Mouse (Mus musculus): Measurements from ENCODE around the gene Ubald1. TPM values are rescaled to one million over a fixed set of nuclear protein-coding genes. Genes with fewer than 3 reads are reported as not detected.

Gene Ubald1
- total and polyA plus RNA-seq, 3 experiments = 9.6 to 53.7 (median 11.6) TPM

DNA sequence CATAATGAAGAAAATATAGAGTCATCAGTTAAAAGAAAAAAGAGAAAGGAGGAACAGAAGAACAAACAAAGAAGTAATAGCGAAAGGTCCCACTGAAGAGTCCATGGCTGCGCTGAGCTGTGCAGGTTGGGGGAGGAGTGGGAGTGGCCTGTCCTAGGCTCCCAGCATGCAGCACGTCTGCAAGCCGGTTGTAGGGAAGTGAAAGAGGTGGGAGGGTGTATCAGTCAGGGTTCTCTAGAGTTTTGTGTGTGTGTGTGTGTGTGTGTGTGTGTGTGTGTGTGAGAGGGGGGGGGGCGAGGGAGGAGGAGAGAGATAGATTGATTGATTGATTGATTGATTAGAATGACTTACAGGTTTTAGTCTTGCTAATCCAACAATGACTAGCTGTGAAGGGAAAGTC lies 27.9 kb upstream of the Ubald1 start:
- Histone ChIP-seq H3K27ac (ENCODE audit: insufficient read depth, low read depth) (peak overlapping the region; percentile 68; the same call in 1 of the 2 replicates), H3K36me3 (replicated peaks in 1 of 2; ENCODE audit: control insufficient read depth in 1 of 2, insufficient read depth in 1 of 2, low read length in 1 of 2) (peaks cover 5 to 7% of the 10 kb centered on the region in 2 experiments), H3K9ac (ENCODE audit: insufficient read depth, low read depth) (peak overlapping the region; percentile 54; the same call in 1 of the 2 replicates), H3K79me2 (replicated peaks; ENCODE audit: control insufficient read depth, extremely low read depth, insufficient read depth, poor library complexity, severe bottlenecking) (no peaks in the 10 kb centered on the region), H3K27me3 (replicated peaks) (no peaks in the 10 kb centered on the region), H3K4me1 (ENCODE audit: control insufficient read depth in 1 of 2, insufficient read depth in 2 of 2) (peaks cover 33 to 58% of the 10 kb centered on the region in 2 experiments), H3K9me3 (replicated peaks; ENCODE audit: low read length) (no peaks in the 10 kb centered on the region), H3K4me3 (replicated peaks in 1 of 3; ENCODE audit: low read depth in 2 of 3, low read length in 2 of 3, poor library complexity in 1 of 3) (peak overlapping the region in 2 of 3 experiments; percentile 17 to 30), H3K4me2 (ENCODE audit: insufficient read depth, low read depth, poor library complexity, severe bottlenecking) (peak overlapping the region; percentile 62)
- in situ Hi-C loops (cut with MboI; ENCODE audit: low pct_ligation_motif_present, low pct_unique_long_range_greater_than_20kb, low sequenced_read_pairs) (no loop called here), dilution Hi-C loops (cut with MboI; ENCODE audit: extremely low pct_ligation_motif_present, extremely low pct_unique_long_range_greater_than_20kb, low sequenced_read_pairs) (no loop called here)
- TF ChIP-seq E2F4 (IDR thresholded peaks at IDR 0.05; ENCODE audit: insufficient replicate concordance, low read depth, low read length) (no peak), CHD2 (IDR thresholded peaks at IDR 0.05; ENCODE audit: low read length) (peak; percentile 89; the same call in 1 of the 2 replicates), JUND (conservative IDR thresholded peaks at IDR 0.05; ENCODE audit: low read depth, low read length) (peak; percentile 55), POLR2A (IDR thresholded peaks at IDR 0.05; ENCODE audit: low read depth, low read length) (peak; percentile 94), ZKSCAN1 (IDR thresholded peaks at IDR 0.05; ENCODE audit: borderline replicate concordance, low read depth, low read length) (no peak), ZNF384 (IDR thresholded peaks at IDR 0.05; ENCODE audit: low read depth, low read length) (peak; percentile 14; the same call in 1 of the 2 replicates), MEF2A (IDR thresholded peaks at IDR 0.05; ENCODE audit: borderline replicate concordance, low read depth, low read length) (peak; percentile 74; the same call in 1 of the 2 replicates), SMC3 (IDR thresholded peaks at IDR 0.05; ENCODE audit: low read depth, low read length) (no peak), NRF1 (IDR thresholded peaks at IDR 0.05; ENCODE audit: low read depth, low read length) (peak; percentile 38), EP300 (IDR thresholded peaks at IDR 0.05; ENCODE audit: low read length) (peak; percentile 89), CHD1 (IDR thresholded peaks at IDR 0.05; ENCODE audit: low read depth, low read length) (no peak), RCOR1 (conservative IDR thresholded peaks at IDR 0.05; ENCODE audit: low read depth, low read length) (peak; percentile 71; the same call in 1 of the 2 replicates), ETS1 (conservative IDR thresholded peaks at IDR 0.05; ENCODE audit: low read depth, low read length) (peak; percentile 53; the same call in 1 of the 2 replicates), PAX5 (IDR thresholded peaks at IDR 0.05; ENCODE audit: low read length) (no peak), GABPA (IDR thresholded peaks at IDR 0.05; ENCODE audit: insufficient replicate concordance, low read depth, low read length) (no peak), HCFC1 (IDR thresholded peaks at IDR 0.05; ENCODE audit: low read depth, low read length) (peak; percentile 67), IRF4 (IDR thresholded peaks at IDR 0.05; ENCODE audit: low read depth, low read length) (peak; percentile 98), USF2 (conservative IDR thresholded peaks at IDR 0.05; ENCODE audit: low read depth, low read length) (no peak), KAT2A (IDR thresholded peaks at IDR 0.05; ENCODE audit: insufficient replicate concordance, low read length) (no peak), TCF12 (IDR thresholded peaks at IDR 0.05; ENCODE audit: low read depth, low read length) (peak; percentile 86), CTCF (conservative IDR thresholded peaks at IDR 0.05 in 1 of 2, IDR thresholded peaks at IDR 0.05 in 1 of 2; ENCODE audit: low read depth in 2 of 2, low read length in 2 of 2) (no peak), ZMIZ1 (IDR thresholded peaks at IDR 0.05; ENCODE audit: low read depth, low read length) (peak; percentile 46; the same call in 1 of the 2 replicates), MAZ (IDR thresholded peaks at IDR 0.05; ENCODE audit: low read depth, low read length) (peak; percentile 100), BHLHE40 (IDR thresholded peaks at IDR 0.05; ENCODE audit: low read depth, low read length) (peak; percentile 64), POLR2AphosphoS2 (IDR thresholded peaks at IDR 0.05; ENCODE audit: low read depth, low read length) (peak; percentile 85; the same call in 1 of the 2 replicates), ELF1 (IDR thresholded peaks at IDR 0.05; ENCODE audit: low read depth, low read length) (peak; percentile 82), UBTF (IDR thresholded peaks at IDR 0.05; ENCODE audit: low read depth, low read length) (no peak), MYC (IDR thresholded peaks at IDR 0.05; ENCODE audit: low read depth, low read length) (0 out of 2 replicates have a peak, but pooled peaks have one; percentile 35), SIN3A (IDR thresholded peaks at IDR 0.05; ENCODE audit: low read length) (peak; percentile 90), MAX (IDR thresholded peaks at IDR 0.05; ENCODE audit: low read length) (no peak; the same call in none of the 2 replicates), ZC3H11A (IDR thresholded peaks at IDR 0.05; ENCODE audit: low read depth, low read length) (no peak), JUN (IDR thresholded peaks at IDR 0.05; ENCODE audit: insufficient read depth, low read depth, low read length) (no peak), MAFK (IDR thresholded peaks at IDR 0.05; ENCODE audit: insufficient replicate concordance, low read length) (no peak), TBP (conservative IDR thresholded peaks at IDR 0.05; ENCODE audit: low read depth, low read length) (peak; percentile 83), NELFE (IDR thresholded peaks at IDR 0.05; ENCODE audit: low read depth, low read length) (peak; percentile 78), RAD21 (IDR thresholded peaks at IDR 0.05; ENCODE audit: low read depth, low read length) (no peak), MXI1 (IDR thresholded peaks at IDR 0.05; ENCODE audit: low read depth, low read length) (peak; percentile 53; the same call in 1 of the 2 replicates), USF1 (IDR thresholded peaks at IDR 0.05; ENCODE audit: low read depth, low read length) (no peak)
- peak; percentile 95 for DNase-seq (ENCODE audit: extremely low read depth)
